Mouse (Mus musculus): ENCODE data around the gene Hgfac.

GRCm38 (mm10) chr5:35033068-35033467 lies 8.2 kb upstream of the Hgfac start:
- TF ChIP-seq POLR2A (IDR thresholded peaks at IDR 0.05; ENCODE audit: borderline replicate concordance, control insufficient read depth, low read depth, low read length) (no peak), CTCF (IDR thresholded peaks at IDR 0.05; ENCODE audit: control insufficient read depth, insufficient read depth, low read length) (peak; percentile 63)

Measured in bone marrow, adult 2 months (tissue).